Mouse (Mus musculus) ovary, postnatal 36 days (tissue): ENCODE results near the gene Slc18a2.
A peak's percentile ranks its signal among the peaks of the same experiment; 100 is the strongest.

Source experiments
- DNase-seq: peaks from one replicate; pipeline ENCODE4 v3.0.0; 2022; ENCODE audit warnings: low spot score, mixed read lengths

The Slc18a2 gene

GRCm38 (mm10) chr19:59260718-59261442, at the start of gene Slc18a2:
Gene Slc18a2 (plus strand): TSS chr19:59260896.
- DNase-seq = peak; percentile 67

GRCm38 (mm10) chr19:59216891-59217290, 43.8 kb upstream of the Slc18a2 start:
- DNase-seq = no peak

GRCm38 (mm10) chr19:59218991-59219390, 41.7 kb upstream of the Slc18a2 start, which contains the start of gene Kcnk18:
Gene Kcnk18 (plus strand): TSS chr19:59219214.
- no peak for DNase-seq

GRCm38 (mm10) chr19:59221131-59221530, 39.6 kb upstream of the Slc18a2 start:
- no peak for DNase-seq

GRCm38 (mm10) chr19:59228376-59228775, 32.3 kb upstream of the Slc18a2 start:
- no peak for DNase-seq

GRCm38 (mm10) chr19:59232786-59233185, 27.9 kb upstream of the Slc18a2 start:
- DNase-seq = no peak

- DNase-seq = no peak
These were observed 25.7 kb upstream of the Slc18a2 start for GRCm38 (mm10) chr19:59235001-59235400.

- no peak for DNase-seq
These were observed 24.6 kb upstream of the Slc18a2 start for GRCm38 (mm10) chr19:59236046-59236445.

- no peak for DNase-seq
These were observed 22.1 kb upstream of the Slc18a2 start for GRCm38 (mm10) chr19:59238630-59239029.

- DNase-seq = peak; percentile 86
These were observed 21.4 kb upstream of the Slc18a2 start for GRCm38 (mm10) chr19:59239124-59239817.

- peak; percentile 35 for DNase-seq
These were observed 18.7 kb upstream of the Slc18a2 start for GRCm38 (mm10) chr19:59241987-59242386.

GRCm38 (mm10) chr19:59243057-59243456, 17.6 kb upstream of the Slc18a2 start:
- no peak for DNase-seq

GRCm38 (mm10) chr19:59248144-59248543, 12.6 kb upstream of the Slc18a2 start:
- DNase-seq = no peak

GRCm38 (mm10) chr19:59248553-59249286, 12.0 kb upstream of the Slc18a2 start:
- no peak for DNase-seq

GRCm38 (mm10) chr19:59252651-59253050, 8.0 kb upstream of the Slc18a2 start:
- DNase-seq = no peak

- DNase-seq = no peak
These were observed 1.1 kb upstream of the Slc18a2 start for GRCm38 (mm10) chr19:59259633-59260032.

GRCm38 (mm10) chr19:59261604-59262003, 908 bp downstream of the Slc18a2 start:
- no peak for DNase-seq

GRCm38 (mm10) chr19:59263171-59263570, 2.5 kb downstream of the Slc18a2 start:
- no peak for DNase-seq

GRCm38 (mm10) chr19:59264838-59265532, 4.3 kb downstream of the Slc18a2 start:
- no peak for DNase-seq

- no peak for DNase-seq
These were observed 5.2 kb downstream of the Slc18a2 start for GRCm38 (mm10) chr19:59265907-59266306.

GRCm38 (mm10) chr19:59267417-59267963, 6.8 kb downstream of the Slc18a2 start:
- DNase-seq = no peak

- no peak for DNase-seq
These were observed 12.5 kb downstream of the Slc18a2 start for GRCm38 (mm10) chr19:59273190-59273589.
